In the genomic region with DNA sequence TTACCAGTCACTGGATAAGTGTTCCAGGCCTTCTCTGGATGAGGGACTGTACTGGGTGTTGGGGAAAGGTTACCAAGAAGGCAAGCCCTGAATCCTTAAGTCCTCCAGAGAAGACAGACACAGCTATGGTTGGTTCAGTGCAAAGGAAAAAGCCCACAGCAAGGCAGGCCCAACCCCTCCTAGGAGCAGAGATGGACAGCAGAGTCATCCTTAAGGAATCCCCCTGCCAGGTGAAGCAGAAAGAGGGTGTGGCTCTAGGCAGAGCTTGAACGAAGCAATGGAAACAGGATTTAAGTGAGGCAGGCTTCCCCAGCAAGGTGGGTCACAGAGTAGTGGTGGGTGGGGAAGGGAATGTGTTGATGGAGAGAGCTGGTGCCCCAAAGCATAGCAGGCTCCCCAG, we compare ENCODE assay signal across 24 mouse cellular contexts. TPM values are rescaled to one million over a fixed set of nuclear protein-coding genes. Genes with fewer than 3 reads are reported as not detected.
A peak's percentile ranks its signal among the peaks of the same experiment; 100 is the strongest.
DNase-seq lines count a peak whose midpoint lies in the region; ATAC-seq and TF ChIP-seq lines count a peak whose summit lies in the region.
"Had no signal": no experiment of that assay in that cellular context is flagged by ENCODE, and none has a peak within 500 bp of the region (broad histone marks: within the 10 kb centered on the region; RNA-seq: fewer than 3 reads in every experiment).

No protein-coding gene starts in this region.

- no peak for DNase-seq in kidney, adult 9 months
- DNase-seq in kidney, postnatal 25 days, result no peak
- DNase-seq in midbrain, embryonic 10.5 days (ENCODE audit: low spot score), result no peak
- no peak for DNase-seq in midbrain, postnatal 0 days (ENCODE audit: low spot score)
- DNase-seq: adrenal gland, adult 2 months; adrenal gland, postnatal 10 days; adrenal gland, postnatal 25 days; cerebellum, adult 11 months; cerebellum, adult 18-20 months; cerebellum, adult 8-10 months; cerebellum, adult 9-11 months; cerebellum, postnatal 14 days; cerebellum, postnatal 36 days; embryo, embryonic 11 days had no signal

- no peaks in the 10 kb centered on the region for H3K9me3 ChIP-seq in kidney, embryonic 14.5 days (ENCODE audit: control insufficient read depth, low read length)
- H3K9me3 ChIP-seq in kidney, embryonic 16.5 days (ENCODE audit: low read length), result no peaks in the 10 kb centered on the region
- no peaks in the 10 kb centered on the region for H3K9me3 ChIP-seq in midbrain, embryonic 10.5 days (replicated peaks)
- H3K9me3 ChIP-seq in midbrain, postnatal 0 days (ENCODE audit: low read length), result no peaks in the 10 kb centered on the region
- H3K9me3 ChIP-seq: embryonic facial prominence, embryonic 13.5 days; embryonic facial prominence, embryonic 15.5 days; forebrain, embryonic 10.5 days; forebrain, embryonic 12.5 days had no signal

- H3K36me3 ChIP-seq in kidney, embryonic 14.5 days (ENCODE audit: control insufficient read depth, insufficient read depth, low read length), result no peaks in the 10 kb centered on the region
- H3K36me3 ChIP-seq in kidney, embryonic 16.5 days (ENCODE audit: insufficient read depth, low read length), result no peaks in the 10 kb centered on the region
- no peaks in the 10 kb centered on the region for H3K36me3 ChIP-seq in midbrain, embryonic 10.5 days
- no peaks in the 10 kb centered on the region for H3K36me3 ChIP-seq in midbrain, postnatal 0 days (ENCODE audit: insufficient read depth, low read length)
- H3K36me3 ChIP-seq: embryonic facial prominence, embryonic 13.5 days; embryonic facial prominence, embryonic 15.5 days; forebrain, embryonic 10.5 days; forebrain, embryonic 12.5 days had no signal

- 36% methylated on average over 1 of the region's 1 CpGs for WGBS in kidney, embryonic 14.5 days
- 21% methylated on average over 1 of the region's 1 CpGs for WGBS in kidney, embryonic 16.5 days
- 48% methylated on average over 1 of the region's 1 CpGs for WGBS in midbrain, embryonic 10.5 days
- WGBS in midbrain, postnatal 0 days, result 25% methylated on average over 1 of the region's 1 CpGs

- no peak for TF ChIP-seq CTCF in midbrain, postnatal 0 days (IDR thresholded peaks at IDR 0.05)

- H3K27me3 ChIP-seq in kidney, embryonic 14.5 days (ENCODE audit: control insufficient read depth, insufficient read depth, low read length), result no peaks in the 10 kb centered on the region
- H3K27me3 ChIP-seq in kidney, embryonic 16.5 days (ENCODE audit: insufficient read depth, low read length), result peaks cover under 1% of the 10 kb centered on the region; the same call in 1 of the 2 replicates
- peaks cover 24% of the 10 kb centered on the region for H3K27me3 ChIP-seq in midbrain, embryonic 10.5 days (ENCODE audit: low read depth, poor library complexity, severe bottlenecking)
- no peaks in the 10 kb centered on the region for H3K27me3 ChIP-seq in midbrain, postnatal 0 days (ENCODE audit: insufficient read depth, low read length)

- H3K27ac ChIP-seq in kidney, embryonic 14.5 days (ENCODE audit: low read depth, low read length), result no peak overlapping the region
- H3K27ac ChIP-seq in kidney, embryonic 16.5 days (ENCODE audit: low read length), result no peak overlapping the region; the same call in 1 of the 2 replicates
- H3K27ac ChIP-seq in midbrain, embryonic 10.5 days (replicated peaks), result 0 out of 2 replicates have a peak overlapping the region, but pooled peaks have one; percentile 17
- no peak overlapping the region for H3K27ac ChIP-seq in midbrain, postnatal 0 days (ENCODE audit: low read depth, low read length)
- H3K27ac ChIP-seq: embryonic facial prominence, embryonic 13.5 days; embryonic facial prominence, embryonic 15.5 days; forebrain, embryonic 10.5 days; forebrain, embryonic 12.5 days had no signal

- peak; percentile 42; the same call in 1 of the 2 replicates for ATAC-seq in kidney, embryonic 14.5 days (ENCODE audit: low FRiP score, low TSS enrichment)
- ATAC-seq in kidney, embryonic 16.5 days (ENCODE audit: low FRiP score, low TSS enrichment), result peak; percentile 35
- no peak for ATAC-seq in midbrain, postnatal 0 days (ENCODE audit: low FRiP score)
- ATAC-seq: forebrain, embryonic 14.5 days had no signal

- no peak overlapping the region for H3K4me3 ChIP-seq in kidney, embryonic 14.5 days (ENCODE audit: low read length)
- no peak overlapping the region for H3K4me3 ChIP-seq in kidney, embryonic 16.5 days (ENCODE audit: low read length)
- no peak overlapping the region for H3K4me3 ChIP-seq in midbrain, embryonic 10.5 days
- H3K4me3 ChIP-seq in midbrain, postnatal 0 days (ENCODE audit: low read depth, low read length), result no peak overlapping the region
- H3K4me3 ChIP-seq: embryonic facial prominence, embryonic 13.5 days; embryonic facial prominence, embryonic 15.5 days; erythroblast, embryonic 14.5 days; forebrain, embryonic 10.5 days; forebrain, embryonic 12.5 days had no signal

- H3K4me2 ChIP-seq in kidney, embryonic 14.5 days (replicated peaks; ENCODE audit: low read depth, low read length), result no peak overlapping the region
- no peak overlapping the region for H3K4me2 ChIP-seq in kidney, embryonic 16.5 days (replicated peaks; ENCODE audit: low read depth, low read length)
- no peak overlapping the region for H3K4me2 ChIP-seq in midbrain, postnatal 0 days (ENCODE audit: low read depth, low read length, poor library complexity, severe bottlenecking)
- H3K4me2 ChIP-seq: embryonic facial prominence, embryonic 13.5 days; embryonic facial prominence, embryonic 15.5 days; forebrain, embryonic 12.5 days had no signal

- H3K9ac ChIP-seq in kidney, embryonic 14.5 days (ENCODE audit: low read depth, low read length), result no peak overlapping the region
- no peak overlapping the region for H3K9ac ChIP-seq in kidney, embryonic 16.5 days (replicated peaks; ENCODE audit: low read length)
- H3K9ac ChIP-seq in midbrain, postnatal 0 days (replicated peaks; ENCODE audit: low read length, poor library complexity, severe bottlenecking), result no peak overlapping the region
- H3K9ac ChIP-seq: embryonic facial prominence, embryonic 13.5 days; embryonic facial prominence, embryonic 15.5 days; forebrain, embryonic 12.5 days had no signal

- H3K4me1 ChIP-seq in kidney, embryonic 14.5 days (ENCODE audit: control insufficient read depth, insufficient read depth, low read length), result peaks cover 19% of the 10 kb centered on the region; the same call in 1 of the 2 replicates
- H3K4me1 ChIP-seq in kidney, embryonic 16.5 days (ENCODE audit: insufficient read depth, low read length), result peaks cover 9% of the 10 kb centered on the region
- peaks cover 32% of the 10 kb centered on the region for H3K4me1 ChIP-seq in midbrain, embryonic 10.5 days
- peaks cover 6% of the 10 kb centered on the region for H3K4me1 ChIP-seq in midbrain, postnatal 0 days (ENCODE audit: insufficient read depth, low read length)

RNA-seq across cellular contexts. Expression of gene Tmem150c, which starts 35.1 kb away (rescaled TPM):
- polyA plus RNA-seq in kidney, embryonic 14.5 days (2014; fragmentation: Nextera tagmentation; extraction: Ambion mirVana), result 10.3 and 12.7 TPM in 2 replicates
- 18.0 and 20.6 TPM in 2 replicates for polyA plus RNA-seq in kidney, embryonic 16.5 days (2015; fragmentation: Nextera tagmentation; extraction: Ambion mirVana)
- polyA plus RNA-seq in midbrain, embryonic 10.5 days (2016; fragmentation: Nextera tagmentation; extraction: Ambion mirVana), result 3.6 and 3.8 TPM in 2 replicates
- total RNA-seq in midbrain, postnatal 0 days (2014; rRNA removed), result 63.7 and 83.0 TPM in 2 replicates
- polyA plus RNA-seq in midbrain, postnatal 0 days (2015; fragmentation: Nextera tagmentation; extraction: Ambion mirVana), result 42.9 and 49.1 TPM in 2 replicates
- total RNA-seq: common myeloid progenitor, adult 5-6 weeks had no signal
- polyA plus RNA-seq: C2C12; erythroblast, embryonic 14.5 days had no signal
